Mouse (Mus musculus) limb, embryonic 13.5 days (tissue): ENCODE measurements around the gene Nrbf2. TPM values are rescaled to one million over a fixed set of nuclear protein-coding genes. Genes with fewer than 3 reads are reported as not detected.
A peak's percentile ranks its signal among the peaks of the same experiment; 100 is the strongest.

Experiments
- ATAC-seq: fragments of 200-750 bp; cut with Nextera tagmentation; 2 replicates; pipeline ENCODE4 v1.8.0; 2017; ENCODE audit warnings: low read depth, moderate number of reproducible peaks, moderate TSS enrichment; ENCODE audit not compliant: low FRiP score
- H3K27ac ChIP-seq: fragments of 300-500 bp; sonication (generic); 2 replicates; pipeline ENCODE4 v1.5.1; 2015; ENCODE audit warnings: inconsistent platforms, mild to moderate bottlenecking, moderate library complexity
- H3K27me3 ChIP-seq: fragments of 300-500 bp; sonication (generic); 2 replicates; pipeline ENCODE4 v1.6.1; 2015; ENCODE audit warnings: mild to moderate bottlenecking, inconsistent platforms
- H3K36me3 ChIP-seq: fragments of 300-500 bp; sonication (generic); 2 replicates; pipeline ENCODE4 v1.6.1; 2015; ENCODE audit warnings: inconsistent platforms, mild to moderate bottlenecking, moderate library complexity
- H3K4me1 ChIP-seq: fragments of 300-500 bp; sonication (generic); 2 replicates; pipeline ENCODE4 v1.6.1; 2015; ENCODE audit warnings: inconsistent platforms
- H3K4me2 ChIP-seq: fragments of 300-500 bp; sonication (generic); replicated peaks from 2 replicates; pipeline ENCODE4 v1.6.1; 2015; ENCODE audit warnings: inconsistent platforms, mild to moderate bottlenecking, moderate library complexity
- H3K4me3 ChIP-seq: fragments of 300-500 bp; sonication (generic); 2 replicates; pipeline ENCODE4 v1.5.1; 2015; ENCODE audit warnings: moderate library complexity, mild to moderate bottlenecking, inconsistent platforms
- H3K9ac ChIP-seq: fragments of 300-500 bp; sonication (generic); 2 replicates; pipeline ENCODE4 v1.6.1; 2015; ENCODE audit warnings: mild to moderate bottlenecking, inconsistent platforms
- H3K9me3 ChIP-seq: fragments of 300-500 bp; sonication (generic); 2 replicates; pipeline ENCODE4 v1.6.1; 2016; ENCODE audit warnings: inconsistent platforms
- WGBS: fragments of 180-500 bp; shearing (Covaris S2); methylation state at CpG from one replicate; pipeline ENCODE4 v1.1.7; 2015; 5-methylcytosine and 5-hydroxymethylcytosine counted together
- polyA plus RNA-seq: library from polyadenylated mRNA; unstranded; fragments of >200 nt; fragmentation: Nextera tagmentation; extraction: Ambion mirVana; gene quantifications from 2 replicates; pipeline ENCODE4 v1.2.1, GENCODE M21; 2015

Nrbf2 gene
- polyA plus RNA-seq, 1 experiment from 2014 or later, result 42.2 TPM

DNA sequence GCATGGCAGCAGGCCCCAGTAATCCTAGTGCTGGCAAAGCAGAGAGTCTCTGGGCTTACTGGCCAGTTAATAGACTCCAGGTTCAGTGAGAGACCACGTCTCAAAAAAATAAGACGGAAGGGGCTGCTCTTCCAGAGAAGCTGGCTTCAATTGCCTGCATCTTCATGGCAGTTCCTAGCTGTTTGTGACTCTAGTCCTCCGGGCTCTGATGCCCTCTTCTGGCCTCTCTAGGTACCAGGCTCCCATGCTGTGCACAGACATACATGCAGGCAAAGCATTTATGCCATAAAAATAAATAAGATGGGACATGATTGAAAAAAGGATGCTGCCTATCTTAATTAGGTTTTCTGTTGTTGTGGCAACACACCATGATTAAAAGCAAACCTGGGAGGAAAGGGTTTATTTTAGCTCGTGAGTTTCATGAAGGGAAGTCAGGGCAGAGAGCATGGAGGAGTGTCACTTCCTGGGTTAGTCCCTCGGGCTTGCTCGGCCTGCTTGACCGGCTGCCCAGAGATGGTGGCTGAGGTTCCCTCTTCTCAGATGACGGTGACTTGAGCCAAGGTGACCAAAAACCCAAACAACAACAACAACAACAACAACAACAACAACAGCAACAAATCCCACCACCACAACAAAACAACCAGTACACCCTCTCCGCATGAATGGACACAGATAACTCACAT lies 26.3 kb upstream of the Nrbf2 start:
- no peak overlapping the region for H3K4me2 ChIP-seq
- no peak overlapping the region for H3K9ac ChIP-seq
- no peaks in the 10 kb centered on the region for H3K4me1 ChIP-seq
- no peaks in the 10 kb centered on the region for H3K36me3 ChIP-seq
- H3K9me3 ChIP-seq, result no peaks in the 10 kb centered on the region
- no peak overlapping the region for H3K27ac ChIP-seq
- no peak overlapping the region for H3K4me3 ChIP-seq
- no peaks in the 10 kb centered on the region for H3K27me3 ChIP-seq
- ATAC-seq, result peak; percentile 67; the same call in 1 of the 2 replicates
- WGBS, result 19% methylated on average over 9 of the region's 9 CpGs

DNA sequence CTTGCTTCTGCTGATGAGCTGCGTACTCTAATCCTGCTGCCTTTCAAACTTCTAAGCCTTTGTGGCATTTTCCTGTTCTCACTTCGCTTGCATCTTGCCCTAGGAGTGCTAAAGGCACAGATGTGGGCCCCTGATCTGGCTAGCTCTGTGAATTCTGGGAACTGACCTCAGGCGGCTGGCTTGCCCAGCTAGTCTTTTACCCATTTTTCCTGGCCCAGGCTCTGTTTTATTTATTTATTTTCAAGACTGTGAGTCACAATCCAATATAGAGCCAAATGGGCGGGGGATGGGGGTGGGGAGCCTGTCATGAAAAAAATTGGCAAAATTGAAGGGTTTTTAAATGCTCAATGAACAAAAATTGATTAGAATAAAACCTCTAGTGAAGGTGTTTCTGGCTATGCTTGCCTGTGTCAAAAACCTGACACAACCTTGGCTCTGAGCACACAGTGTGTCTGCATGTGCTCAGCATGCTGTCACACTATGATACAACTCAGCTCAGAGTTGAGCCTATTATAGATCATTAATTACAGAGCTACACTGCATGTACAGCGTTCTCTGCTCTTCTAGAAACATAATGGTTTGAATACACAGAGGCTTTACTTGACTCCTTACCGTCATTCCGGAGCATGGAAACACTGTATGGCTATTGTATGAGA lies 24.5 kb upstream of the Nrbf2 start:
- H3K9me3 ChIP-seq, result no peaks in the 10 kb centered on the region
- WGBS, result 82% methylated on average over 7 of the region's 7 CpGs
- H3K4me2 ChIP-seq, result no peak overlapping the region
- no peak overlapping the region for H3K4me3 ChIP-seq
- ATAC-seq, result no peak
- H3K27ac ChIP-seq, result no peak overlapping the region
- H3K27me3 ChIP-seq, result no peaks in the 10 kb centered on the region
- H3K36me3 ChIP-seq, result no peaks in the 10 kb centered on the region
- H3K9ac ChIP-seq, result no peak overlapping the region
- no peaks in the 10 kb centered on the region for H3K4me1 ChIP-seq

DNA sequence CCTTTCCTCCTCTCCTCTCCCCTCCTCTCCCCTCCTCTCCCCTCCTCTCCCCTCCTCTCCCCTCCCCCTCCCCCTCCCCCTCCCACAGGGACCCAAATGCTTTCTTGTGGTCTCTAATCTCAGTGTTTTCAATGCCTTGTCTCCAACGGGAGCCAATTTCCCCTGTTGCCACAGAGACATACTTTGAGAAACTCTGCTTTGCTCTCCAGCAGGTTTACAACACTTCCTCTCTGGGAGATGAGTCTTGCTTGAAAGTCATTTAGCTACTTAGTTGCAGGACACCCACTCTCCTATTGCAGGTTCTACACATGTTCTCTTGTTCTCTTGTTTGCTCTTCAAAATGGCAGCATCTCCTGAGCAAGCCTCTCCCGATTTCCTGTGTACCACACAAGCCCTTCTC lies 17.2 kb upstream of the Nrbf2 start:
- Histone ChIP-seq H3K27ac (no peak overlapping the region), H3K36me3 (no peaks in the 10 kb centered on the region), H3K4me1 (0 out of 2 replicates have a peak, but pooled peaks cover 6% of the 10 kb centered on the region), H3K27me3 (no peaks in the 10 kb centered on the region), H3K4me2 (no peak overlapping the region), H3K9me3 (no peaks in the 10 kb centered on the region), H3K4me3 (no peak overlapping the region), H3K9ac (no peak overlapping the region)
- no peak for ATAC-seq
- 50% methylated on average over 2 of the region's 2 CpGs for WGBS

DNA sequence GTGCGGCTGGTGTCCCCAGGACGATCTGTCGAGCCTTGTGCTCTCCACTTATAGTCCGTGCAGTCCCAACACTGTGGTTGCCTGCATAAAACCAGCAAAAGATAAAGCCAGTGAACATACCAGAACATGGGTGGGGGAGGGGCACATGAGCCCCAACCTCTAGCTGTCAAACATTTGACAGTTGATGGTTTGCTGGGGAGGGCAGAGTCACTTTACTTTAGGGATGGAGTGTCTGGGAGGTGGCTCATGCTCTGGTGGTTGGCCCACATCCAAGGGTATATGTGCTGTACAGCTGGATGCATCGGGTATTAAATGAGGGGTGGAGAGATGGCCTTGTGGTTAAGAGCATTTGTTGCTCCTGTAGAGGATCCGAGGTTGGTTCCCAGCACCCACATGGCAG lies 15.9 kb upstream of the Nrbf2 start:
- Histone ChIP-seq H3K9ac (no peak overlapping the region), H3K36me3 (no peaks in the 10 kb centered on the region), H3K4me1 (0 out of 2 replicates have a peak, but pooled peaks cover 6% of the 10 kb centered on the region), H3K27ac (no peak overlapping the region), H3K4me3 (no peak overlapping the region), H3K9me3 (no peaks in the 10 kb centered on the region), H3K4me2 (no peak overlapping the region), H3K27me3 (no peaks in the 10 kb centered on the region)
- ATAC-seq, result no peak
- WGBS, result 87% methylated on average over 6 of the region's 6 CpGs

DNA sequence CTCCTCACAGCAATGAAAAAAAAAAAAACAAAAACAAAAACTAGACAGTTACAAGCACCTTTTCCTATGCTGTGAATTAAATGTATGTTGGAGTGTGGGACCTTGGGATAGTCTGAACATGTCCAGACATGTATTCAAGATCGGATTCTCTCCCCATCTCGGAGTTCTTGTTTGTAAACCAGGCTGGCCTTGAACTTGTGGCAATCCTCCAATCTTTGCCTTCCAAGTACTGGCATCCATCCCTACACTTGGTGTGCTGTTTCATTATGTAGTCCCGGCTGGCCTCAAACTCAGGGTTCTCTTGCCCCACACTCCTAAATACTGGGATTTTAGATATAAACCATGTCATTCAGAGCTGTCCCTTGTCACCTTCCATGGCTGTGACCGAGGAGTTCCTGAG lies 14.2 kb upstream of the Nrbf2 start:
- no peaks in the 10 kb centered on the region for H3K9me3 ChIP-seq
- H3K27me3 ChIP-seq, result no peaks in the 10 kb centered on the region
- 0 out of 2 replicates have a peak, but pooled peaks cover 6% of the 10 kb centered on the region for H3K4me1 ChIP-seq
- H3K4me3 ChIP-seq, result no peak overlapping the region
- no peak overlapping the region for H3K4me2 ChIP-seq
- no peak overlapping the region for H3K9ac ChIP-seq
- WGBS, result 74% methylated on average over 4 of the region's 4 CpGs
- ATAC-seq, result no peak
- no peaks in the 10 kb centered on the region for H3K36me3 ChIP-seq
- no peak overlapping the region for H3K27ac ChIP-seq

DNA sequence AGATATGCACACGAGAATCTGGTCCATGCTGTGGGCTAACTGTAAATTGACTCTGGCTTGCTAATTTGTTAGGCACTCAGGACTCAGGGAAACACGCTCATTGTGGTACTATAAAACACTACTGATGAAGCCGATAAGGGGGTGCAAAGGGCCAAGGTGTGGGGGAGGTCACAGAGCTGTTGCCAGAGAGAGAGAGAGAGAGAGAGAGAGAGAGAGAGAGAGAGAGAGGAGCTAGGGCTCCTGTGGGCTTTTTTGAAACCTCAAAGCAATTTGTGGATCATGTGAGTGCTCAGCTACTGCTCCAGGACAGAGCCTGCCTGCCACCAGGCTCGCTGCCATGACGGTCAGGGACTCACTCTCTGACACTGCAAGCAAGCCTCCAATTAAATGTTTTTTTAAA lies 13.8 kb upstream of the Nrbf2 start:
- Histone ChIP-seq H3K4me1 (0 out of 2 replicates have a peak, but pooled peaks cover 6% of the 10 kb centered on the region), H3K9ac (no peak overlapping the region), H3K4me3 (no peak overlapping the region), H3K9me3 (no peaks in the 10 kb centered on the region), H3K27me3 (no peaks in the 10 kb centered on the region), H3K4me2 (no peak overlapping the region), H3K27ac (no peak overlapping the region), H3K36me3 (no peaks in the 10 kb centered on the region)
- 16% methylated on average over 5 of the region's 5 CpGs for WGBS
- ATAC-seq, result no peak

DNA sequence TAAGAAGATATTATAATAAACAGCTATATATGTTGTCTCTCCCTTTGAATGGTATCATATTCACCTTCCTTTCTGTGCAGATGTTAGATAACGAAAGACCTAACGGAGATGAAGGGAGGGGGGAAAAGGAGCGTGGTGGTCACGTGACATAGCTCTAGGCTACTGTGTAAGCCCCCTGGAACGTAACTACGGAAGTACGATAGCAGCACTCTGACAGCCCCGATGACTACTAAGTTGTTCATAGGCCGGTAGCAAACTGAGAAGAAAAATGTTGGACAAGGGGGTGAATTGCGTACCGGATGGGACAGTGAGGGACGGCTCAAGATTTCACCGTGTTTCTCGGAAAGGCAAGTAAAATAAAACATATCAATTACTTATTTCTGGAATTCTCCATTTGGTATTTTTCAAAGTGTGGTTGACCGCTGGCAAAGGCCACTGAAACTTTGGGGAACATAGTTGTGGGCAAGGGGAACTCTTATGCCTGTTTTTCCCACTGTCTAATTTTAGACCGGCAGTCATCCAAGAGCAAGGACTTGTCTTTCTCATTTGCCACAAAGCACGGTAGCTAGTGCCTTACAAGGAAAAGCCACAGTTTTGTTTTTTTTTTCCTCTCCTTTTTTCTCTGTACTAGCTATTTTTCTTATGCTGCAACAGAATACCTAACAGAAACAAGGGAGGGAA lies 12.2 kb upstream of the Nrbf2 start:
- no peak overlapping the region for H3K9ac ChIP-seq
- no peaks in the 10 kb centered on the region for H3K36me3 ChIP-seq
- no peak overlapping the region for H3K27ac ChIP-seq
- no peaks in the 10 kb centered on the region for H3K27me3 ChIP-seq
- 86% methylated on average over 17 of the region's 17 CpGs for WGBS
- 0 out of 2 replicates have a peak, but pooled peaks cover 6% of the 10 kb centered on the region for H3K4me1 ChIP-seq
- ATAC-seq, result no peak
- H3K4me2 ChIP-seq, result no peak overlapping the region
- no peak overlapping the region for H3K4me3 ChIP-seq
- no peaks in the 10 kb centered on the region for H3K9me3 ChIP-seq

- H3K27ac ChIP-seq, result no peak overlapping the region
- no peaks in the 10 kb centered on the region for H3K27me3 ChIP-seq
- no peak overlapping the region for H3K9ac ChIP-seq
- H3K9me3 ChIP-seq, result no peaks in the 10 kb centered on the region
- no peak overlapping the region for H3K4me2 ChIP-seq
- H3K4me1 ChIP-seq, result 0 out of 2 replicates have a peak, but pooled peaks cover 6% of the 10 kb centered on the region
- no peak overlapping the region for H3K4me3 ChIP-seq
- 70% methylated on average over 8 of the region's 8 CpGs for WGBS
- ATAC-seq, result no peak
- no peaks in the 10 kb centered on the region for H3K36me3 ChIP-seq
These were observed 11.5 kb upstream of the Nrbf2 start for GRCm38 (mm10) chr10:67296482-67297152.

GRCm38 (mm10) chr10:67295938-67296466 lies 10.9 kb upstream of the Nrbf2 start:
- Histone ChIP-seq H3K9ac (no peak overlapping the region), H3K4me3 (no peak overlapping the region), H3K27ac (no peak overlapping the region), H3K9me3 (no peaks in the 10 kb centered on the region), H3K4me2 (no peak overlapping the region), H3K4me1 (0 out of 2 replicates have a peak, but pooled peaks cover 6% of the 10 kb centered on the region), H3K36me3 (no peaks in the 10 kb centered on the region), H3K27me3 (no peaks in the 10 kb centered on the region)
- no peak for ATAC-seq
- 71% methylated on average over 7 of the region's 7 CpGs for WGBS

DNA sequence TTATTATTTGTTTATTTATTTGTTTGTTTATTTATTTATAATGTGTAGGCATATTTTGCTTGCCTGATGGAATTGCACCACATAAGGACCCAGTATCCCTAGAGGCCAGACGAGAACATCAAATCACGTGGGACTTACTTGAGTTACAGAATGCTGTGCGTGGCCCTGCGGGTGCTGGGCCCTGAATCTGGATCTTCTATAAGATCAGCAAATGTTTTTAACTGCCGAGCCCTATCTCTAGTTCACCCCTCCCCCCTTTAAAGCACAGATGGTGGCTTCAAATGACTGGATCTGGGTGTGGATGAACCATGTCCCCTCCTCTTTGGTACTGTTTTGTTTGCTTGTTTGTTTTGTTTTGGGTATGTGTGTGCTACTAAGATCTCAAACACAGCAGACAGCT lies 10.2 kb upstream of the Nrbf2 start:
- WGBS, result 70% methylated on average over 5 of the region's 5 CpGs
- Histone ChIP-seq H3K4me2 (no peak overlapping the region), H3K36me3 (no peaks in the 10 kb centered on the region), H3K27me3 (no peaks in the 10 kb centered on the region), H3K27ac (no peak overlapping the region), H3K4me3 (no peak overlapping the region), H3K4me1 (0 out of 2 replicates have a peak, but pooled peaks cover 6% of the 10 kb centered on the region), H3K9ac (no peak overlapping the region), H3K9me3 (no peaks in the 10 kb centered on the region)
- no peak for ATAC-seq

DNA sequence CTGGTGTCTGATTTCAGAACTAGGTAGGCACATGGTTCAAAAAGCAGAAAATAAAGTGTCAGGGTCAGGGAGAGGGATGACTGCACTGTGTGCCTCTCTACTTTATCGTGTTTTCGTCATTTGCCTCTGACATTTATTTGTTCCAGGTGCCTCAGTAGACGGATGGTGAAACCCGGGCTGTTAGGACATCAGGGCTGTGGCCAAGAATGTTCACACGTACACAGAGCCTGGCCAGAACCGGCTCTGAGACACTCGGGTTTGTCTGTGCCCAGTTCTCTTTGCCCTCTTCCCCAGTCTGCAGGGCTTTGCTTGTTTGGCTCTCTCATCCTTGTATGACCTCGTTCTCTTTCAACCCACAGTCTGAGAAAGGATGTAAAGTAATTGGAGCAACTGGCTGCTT lies 6.0 kb upstream of the Nrbf2 start:
- H3K36me3 ChIP-seq, result no peaks in the 10 kb centered on the region
- H3K9ac ChIP-seq, result no peak overlapping the region
- H3K4me1 ChIP-seq, result no peaks in the 10 kb centered on the region
- no peak overlapping the region for H3K4me3 ChIP-seq
- H3K27ac ChIP-seq, result no peak overlapping the region
- no peaks in the 10 kb centered on the region for H3K9me3 ChIP-seq
- 39% methylated on average over 8 of the region's 8 CpGs for WGBS
- no peak for ATAC-seq
- no peak overlapping the region for H3K4me2 ChIP-seq
- H3K27me3 ChIP-seq, result no peaks in the 10 kb centered on the region

GRCm38 (mm10) chr10:67290622-67291021 lies 5.5 kb upstream of the Nrbf2 start:
- H3K4me1 ChIP-seq, result no peaks in the 10 kb centered on the region

More at GRCm38 (mm10) chr10:67290622-67291021, 5.5 kb upstream of the Nrbf2 start:
- Histone ChIP-seq H3K27me3 (no peaks in the 10 kb centered on the region), H3K9me3 (no peaks in the 10 kb centered on the region), H3K36me3 (no peaks in the 10 kb centered on the region), H3K4me2 (no peak overlapping the region), H3K4me3 (no peak overlapping the region), H3K9ac (no peak overlapping the region), H3K27ac (no peak overlapping the region)
- ATAC-seq, result no peak
- 61% methylated on average over 4 of the region's 4 CpGs for WGBS
